Comparison of ENCODE assay signal across 23 mouse cellular contexts in genomic region chr15:101904849-101905248, GRCm38 (mm10). TPM values are rescaled to one million over a fixed set of nuclear protein-coding genes. Genes with fewer than 3 reads are reported as not detected.
"Had no signal": no experiment of that assay in that cellular context is flagged by ENCODE, and none has a peak within 500 bp of the region (broad histone marks: within the 10 kb centered on the region; RNA-seq: fewer than 3 reads in every experiment).

No protein-coding gene starts in this region.

- DNase-seq: lung, adult 18-20 months; lung, embryonic 14.5 days; lung, postnatal 10 days; lung, postnatal 4 days; midbrain, embryonic 14.5 days; retina, postnatal 1 day; right cerebral cortex, adult 18-20 months; thymus, adult 2 months; thymus, postnatal 36 days had no signal

- H3K4me1 ChIP-seq: midbrain, embryonic 12.5 days; neural tube, embryonic 12.5 days; stomach, embryonic 15.5 days had no signal

- H3K36me3 ChIP-seq: midbrain, embryonic 12.5 days; neural tube, embryonic 12.5 days; stomach, embryonic 15.5 days had no signal

- H3K4me3 ChIP-seq: midbrain, embryonic 12.5 days; neural tube, embryonic 12.5 days; stomach, embryonic 15.5 days had no signal

- ATAC-seq: midbrain, embryonic 16.5 days had no signal

- H3K9me3 ChIP-seq: midbrain, embryonic 12.5 days; neural tube, embryonic 12.5 days; stomach, embryonic 15.5 days had no signal

- H3K27ac ChIP-seq: liver, embryonic 14.5 days; midbrain, embryonic 12.5 days; neural tube, embryonic 12.5 days; stomach, embryonic 15.5 days; stomach, postnatal 0 days had no signal

- H3K9ac ChIP-seq: liver, embryonic 14.5 days; lung, embryonic 14.5 days; midbrain, embryonic 12.5 days; neural tube, embryonic 12.5 days; stomach, embryonic 15.5 days had no signal

- H3K4me2 ChIP-seq: lung, embryonic 14.5 days; midbrain, embryonic 12.5 days; neural tube, embryonic 12.5 days; stomach, embryonic 15.5 days had no signal

- H3K27me3 ChIP-seq: midbrain, embryonic 12.5 days; neural tube, embryonic 12.5 days; stomach, embryonic 15.5 days had no signal

RNA-seq across cellular contexts. Expression of gene Krt76, which starts 12.1 kb away (rescaled TPM):
- total RNA-seq: megakaryocyte, adult 5-6 weeks; megakaryocyte-erythroid progenitor cell, adult 5-6 weeks; neutrophil, adult 5-6 weeks had no signal
- polyA plus RNA-seq: liver, embryonic 14.5 days; liver, embryonic 16.5 days; lung, embryonic 14.5 days; lung, embryonic 16.5 days; midbrain, embryonic 12.5 days; midbrain, embryonic 14.5 days; neural tube, embryonic 12.5 days; neural tube, embryonic 14.5 days; spleen, adult 2 months; stomach, embryonic 15.5 days had no signal

RNA-seq across cellular contexts. Expression of gene Krt4, which starts 19.7 kb away (rescaled TPM):
- total RNA-seq: megakaryocyte, adult 5-6 weeks; megakaryocyte-erythroid progenitor cell, adult 5-6 weeks had no signal
- polyA plus RNA-seq: midbrain, embryonic 12.5 days; midbrain, embryonic 14.5 days; midbrain, embryonic 16.5 days; neural tube, embryonic 12.5 days; spleen, adult 2 months; testis, adult 2 months had no signal

RNA-seq across cellular contexts. Expression of gene Krt79, which starts 35.3 kb away (rescaled TPM):
- total RNA-seq: megakaryocyte, adult 5-6 weeks; megakaryocyte-erythroid progenitor cell, adult 5-6 weeks; neutrophil, adult 5-6 weeks had no signal
- polyA plus RNA-seq: liver, embryonic 14.5 days; liver, embryonic 16.5 days; spleen, adult 2 months had no signal

RNA-seq across cellular contexts. Expression of gene Krt77, which starts 35.3 kb away (rescaled TPM):
- total RNA-seq: megakaryocyte-erythroid progenitor cell, adult 5-6 weeks; neutrophil, adult 5-6 weeks had no signal
- polyA plus RNA-seq: liver, embryonic 16.5 days; lung, embryonic 14.5 days; lung, embryonic 16.5 days; midbrain, embryonic 12.5 days; neural tube, embryonic 12.5 days; spleen, adult 2 months had no signal

RNA-seq across cellular contexts. Expression of gene Krt78, which starts 49.2 kb away (rescaled TPM):
- total RNA-seq: megakaryocyte, adult 5-6 weeks; megakaryocyte-erythroid progenitor cell, adult 5-6 weeks; neutrophil, adult 5-6 weeks had no signal
- polyA plus RNA-seq: liver, embryonic 14.5 days; liver, embryonic 16.5 days; midbrain, embryonic 12.5 days; midbrain, embryonic 14.5 days; midbrain, embryonic 16.5 days; neural tube, embryonic 12.5 days; neural tube, embryonic 14.5 days; spleen, adult 2 months had no signal
